ENCODE assay signal across 8 mouse cellular contexts in the genomic region with DNA sequence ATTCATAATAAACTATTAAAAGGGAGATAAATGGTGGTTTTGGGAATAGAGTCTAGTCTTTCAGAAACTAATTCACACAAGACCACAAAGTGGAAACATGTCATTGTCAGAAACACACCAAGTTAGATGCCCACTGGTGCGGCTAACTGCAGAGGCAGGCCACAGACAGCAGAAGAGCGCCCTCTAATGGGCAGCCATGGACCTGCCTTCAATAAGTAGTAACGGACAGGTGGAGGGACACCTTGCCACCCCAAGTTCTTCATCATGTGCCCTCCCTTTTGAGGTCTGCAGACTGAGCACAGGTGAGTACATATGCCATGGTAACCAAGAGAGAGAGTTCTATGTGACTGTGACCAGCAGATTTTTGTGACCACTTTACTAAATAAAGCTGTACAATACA. TPM values are rescaled to one million over a fixed set of nuclear protein-coding genes. Genes with fewer than 3 reads are reported as not detected.
DNase-seq lines count a peak whose midpoint lies in the region; ATAC-seq and TF ChIP-seq lines count a peak whose summit lies in the region.

No protein-coding gene starts in this region.

- no peaks in the 10 kb centered on the region for H3K4me1 ChIP-seq in liver, embryonic 14.5 days (replicated peaks; ENCODE audit: control insufficient read depth in 2 of 2, insufficient read depth in 2 of 2, low read length in 1 of 2)
- no peaks in the 10 kb centered on the region for H3K4me1 ChIP-seq in small intestine, adult 2 months (ENCODE audit: control insufficient read depth, insufficient read depth, insufficient read length, low read length)
- H3K4me1 ChIP-seq in midbrain, embryonic 13.5 days (replicated peaks) = no peaks in the 10 kb centered on the region

- 27% methylated on average over 3 of the region's 3 CpGs for WGBS in liver, embryonic 14.5 days (ENCODE audit: insufficient replicate concordance)
- WGBS in small intestine, adult 2 months = 16% methylated on average over 3 of the region's 3 CpGs
- WGBS in midbrain, embryonic 13.5 days = 34% methylated on average over 3 of the region's 3 CpGs

- H3K27me3 ChIP-seq in liver, embryonic 14.5 days (ENCODE audit: control insufficient read depth, insufficient read depth, low read length) = no peaks in the 10 kb centered on the region
- H3K27me3 ChIP-seq in small intestine, adult 2 months (ENCODE audit: control insufficient read depth, insufficient read depth, low read length) = no peaks in the 10 kb centered on the region
- no peaks in the 10 kb centered on the region for H3K27me3 ChIP-seq in midbrain, embryonic 13.5 days

- no peak overlapping the region for H3K4me2 ChIP-seq in liver, embryonic 14.5 days (ENCODE audit: low read depth)
- H3K4me2 ChIP-seq in midbrain, embryonic 13.5 days (replicated peaks) = no peak overlapping the region

- no peak for TF ChIP-seq EP300 in liver, embryonic 14.5 days (IDR thresholded peaks at IDR 0.05; ENCODE audit: low read depth)

- TF ChIP-seq POLR2A in small intestine, adult 2 months (IDR thresholded peaks at IDR 0.05; ENCODE audit: low read depth, low read length) = no peak

- intact Hi-C loops in heart, postnatal 36 days (cut with DNase I) = loop anchor here (1.0 kb wide), 1 partner anchor 46 kb away; no protein-coding TSS in a partner anchor

- ATAC-seq in liver, embryonic 14.5 days (ENCODE audit: insufficient read depth) = no peak
- no peak for ATAC-seq in midbrain, embryonic 13.5 days

- H3K9me3 ChIP-seq in liver, embryonic 14.5 days (ENCODE audit: control insufficient read depth, low read length) = no peaks in the 10 kb centered on the region
- H3K9me3 ChIP-seq in midbrain, embryonic 13.5 days = no peaks in the 10 kb centered on the region

- H3K27ac ChIP-seq in liver, embryonic 14.5 days = no peak overlapping the region
- no peak overlapping the region for H3K27ac ChIP-seq in small intestine, adult 2 months (ENCODE audit: insufficient read depth, low read depth, low read length)
- H3K27ac ChIP-seq in midbrain, embryonic 13.5 days = no peak overlapping the region

- peak; percentile 56 for DNase-seq in left cerebral cortex, adult 18-20 months (ENCODE audit: low spot score in 2 of 2)
- DNase-seq in left cerebral cortex, adult 11 months (ENCODE audit: low spot score) = no peak
- DNase-seq in MN1 (ENCODE audit: low spot score) = peak; percentile 46
- peak; percentile 40 to 70 for DNase-seq in cerebellum, postnatal 25 days
- peak; percentile 73 to 80 for DNase-seq in heart, postnatal 36 days
- DNase-seq in liver, embryonic 14.5 days (ENCODE audit: low read depth in 3 of 3, low spot score in 3 of 3) = no peak

- no peak overlapping the region for H3K4me3 ChIP-seq in liver, embryonic 14.5 days (ENCODE audit: insufficient read depth in 1 of 2, low read depth in 2 of 2, low read length in 2 of 2)
- H3K4me3 ChIP-seq in small intestine, adult 2 months (ENCODE audit: low read depth, low read length) = no peak overlapping the region
- H3K4me3 ChIP-seq in midbrain, embryonic 13.5 days (replicated peaks) = no peak overlapping the region

- no peaks in the 10 kb centered on the region for H3K36me3 ChIP-seq in liver, embryonic 14.5 days (replicated peaks; ENCODE audit: control insufficient read depth, insufficient read depth, low read depth)
- H3K36me3 ChIP-seq in small intestine, adult 2 months (ENCODE audit: control insufficient read depth, insufficient read depth, low read length) = peaks cover 18% of the 10 kb centered on the region
- H3K36me3 ChIP-seq in midbrain, embryonic 13.5 days = peaks cover 69% of the 10 kb centered on the region

- peak; percentile 96 for TF ChIP-seq CTCF in liver, embryonic 14.5 days (IDR thresholded peaks at IDR 0.05; ENCODE audit: low read depth)
- peak; percentile 96 for TF ChIP-seq CTCF in small intestine, adult 2 months (IDR thresholded peaks at IDR 0.05; ENCODE audit: extremely low read depth, insufficient read length, insufficient replicate concordance, low read depth, low read length)

- H3K9ac ChIP-seq in liver, embryonic 14.5 days (replicated peaks) = no peak overlapping the region
- H3K9ac ChIP-seq in midbrain, embryonic 13.5 days (replicated peaks) = no peak overlapping the region

RNA-seq across cellular contexts. Expression of a gene that starts 27.3 kb away (rescaled TPM):
- total RNA-seq in left cerebral cortex, adult 18-20 months (2021) = 10 to 100 TPM; 54.2 to 55.2 TPM
- total RNA-seq in heart, postnatal 36 days (2021) = 10 to 100 TPM in 1 of 2 experiments, 1 to 10 TPM in 1; 10.0 to 14.3 TPM
- polyA plus RNA-seq in liver, embryonic 14.5 days (2012; rRNA removed) = 0.55 and 0.63 TPM in 2 replicates
- 0.37 and 0.39 TPM in 2 replicates for polyA plus RNA-seq in liver, embryonic 14.5 days (2014; fragmentation: Nextera tagmentation; extraction: Ambion mirVana)
- polyA plus RNA-seq in small intestine, adult 2 months (2012; rRNA removed) = 2.1 and 3.2 TPM in 2 replicates
- polyA plus RNA-seq in midbrain, embryonic 13.5 days (2015; fragmentation: Nextera tagmentation; extraction: Ambion mirVana) = 12.6 and 13.1 TPM in 2 replicates

RNA-seq across cellular contexts. Expression of a gene that starts 34.3 kb away (rescaled TPM):
- not detected for total RNA-seq in left cerebral cortex, adult 18-20 months (2021)
- total RNA-seq in heart, postnatal 36 days (2021) = not detected
- polyA plus RNA-seq in liver, embryonic 14.5 days (2012; rRNA removed) = not detected in 2 replicates
- not detected in 2 replicates for polyA plus RNA-seq in liver, embryonic 14.5 days (2014; fragmentation: Nextera tagmentation; extraction: Ambion mirVana)
- not detected in 2 replicates for polyA plus RNA-seq in small intestine, adult 2 months (2012; rRNA removed)
- polyA plus RNA-seq in midbrain, embryonic 13.5 days (2015; fragmentation: Nextera tagmentation; extraction: Ambion mirVana) = not detected in 2 replicates

RNA-seq across cellular contexts. Expression of a gene that starts 40.1 kb away (rescaled TPM):
- total RNA-seq in left cerebral cortex, adult 18-20 months (2021) = 1 to 10 TPM; 3.1 to 4.5 TPM
- total RNA-seq in heart, postnatal 36 days (2021) = 10 to 100 TPM; 23.1 to 27.3 TPM
- 7.4 and 9.5 TPM in 2 replicates for polyA plus RNA-seq in liver, embryonic 14.5 days (2012; rRNA removed)
- 10.8 and 11.0 TPM in 2 replicates for polyA plus RNA-seq in liver, embryonic 14.5 days (2014; fragmentation: Nextera tagmentation; extraction: Ambion mirVana)
- polyA plus RNA-seq in small intestine, adult 2 months (2012; rRNA removed) = 57.2 and 129 TPM in 2 replicates
- 3.4 and 3.5 TPM in 2 replicates for polyA plus RNA-seq in midbrain, embryonic 13.5 days (2015; fragmentation: Nextera tagmentation; extraction: Ambion mirVana)

Comparison
In these comparisons a context has a peak if more than half of its experiments do, and no peak if none do; other contexts are left out.
1. DNase-seq: peak in left cerebral cortex, adult 18-20 months (2 of 2), MN1 (single experiment), cerebellum, postnatal 25 days (2 of 2) and heart, postnatal 36 days (2 of 2); none in left cerebral cortex, adult 11 months (single experiment) and liver, embryonic 14.5 days (0 of 3).